Mouse (Mus musculus) lung, postnatal 0 days (tissue): ENCODE data around the gene Entpd1. TPM values are rescaled to one million over a fixed set of nuclear protein-coding genes. Genes with fewer than 3 reads are reported as not detected.

Experiments used
- ATAC-seq: fragments of 200-750 bp; cut with Nextera tagmentation; 2 replicates; pipeline ENCODE4 v1.8.0; 2017; ENCODE audit warnings: moderate library complexity
- DNase-seq: peaks from one replicate; pipeline ENCODE4 v3.0.0-alpha.2; 2016; ENCODE audit warnings: low spot score
- H3K27ac ChIP-seq: fragments of 300-500 bp; sonication (generic); 2 replicates; pipeline ENCODE4 v1.5.1; 2014; ENCODE audit warnings: antibody characterized with exemption, mild to moderate bottlenecking, low read length, mixed read lengths
- H3K27me3 ChIP-seq: fragments of 300-500 bp; sonication (generic); replicated peaks from 2 replicates; pipeline ENCODE4 v1.6.1; 2014; ENCODE audit warnings: low read length, mixed read lengths; ENCODE audit not compliant: insufficient read depth
- H3K36me3 ChIP-seq: fragments of 300-500 bp; sonication (generic); 2 replicates; pipeline ENCODE4 v1.6.1; 2014; ENCODE audit warnings: low read length, mixed read lengths; ENCODE audit not compliant: insufficient read depth
- H3K4me1 ChIP-seq: fragments of 300-500 bp; sonication (generic); 2 replicates; pipeline ENCODE4 v1.6.1; 2014; ENCODE audit warnings: antibody characterized with exemption, low read depth, low read length, mixed read lengths; ENCODE audit not compliant: insufficient read depth
- H3K4me2 ChIP-seq: fragments of 300-500 bp; sonication (generic); replicated peaks from 2 replicates; pipeline ENCODE4 v1.6.1; 2014; ENCODE audit warnings: low read depth, mild to moderate bottlenecking, low read length, moderate library complexity, mixed read lengths
- H3K4me3 ChIP-seq: fragments of 300-500 bp; sonication (generic); 2 replicates; pipeline ENCODE4 v1.5.1; 2014; ENCODE audit warnings: low read depth, low read length
- H3K9ac ChIP-seq: fragments of 300-500 bp; sonication (generic); replicated peaks from 2 replicates; pipeline ENCODE4 v1.6.1; 2014; ENCODE audit warnings: low read depth, mild to moderate bottlenecking
- H3K9me3 ChIP-seq: fragments of 300-500 bp; sonication (generic); 2 replicates; pipeline ENCODE4 v1.6.1; 2016; ENCODE audit warnings: low read length, mixed read lengths
- CTCF ChIP-seq: IDR thresholded peaks from 2 replicates; pipeline ENCODE4 v1.5.1; 2016; ENCODE audit warnings: antibody characterized with exemption, mild to moderate bottlenecking
- EP300 ChIP-seq: IDR thresholded peaks from 2 replicates; pipeline ENCODE4 v1.6.1; 2016; ENCODE audit warnings: antibody characterized with exemption, mild to moderate bottlenecking, control low read depth
- WGBS: fragments of 180-500 bp; shearing (Covaris S2); extraction: QIAGEN DNeasy Blood & Tissue Kit; methylation state at CpG from one replicate; pipeline ENCODE4 v1.1.7; 2014; 5-methylcytosine and 5-hydroxymethylcytosine counted together
- polyA plus RNA-seq: library from polyadenylated mRNA; unstranded; fragments of >200 nt; fragmentation: Nextera tagmentation; extraction: Ambion mirVana; gene quantifications from 2 replicates; pipeline ENCODE4 v1.2.1, GENCODE M21; 2015

Entpd1 gene
- polyA plus RNA-seq, 1 experiment from 2014 or later = 32.2 TPM

DNA sequence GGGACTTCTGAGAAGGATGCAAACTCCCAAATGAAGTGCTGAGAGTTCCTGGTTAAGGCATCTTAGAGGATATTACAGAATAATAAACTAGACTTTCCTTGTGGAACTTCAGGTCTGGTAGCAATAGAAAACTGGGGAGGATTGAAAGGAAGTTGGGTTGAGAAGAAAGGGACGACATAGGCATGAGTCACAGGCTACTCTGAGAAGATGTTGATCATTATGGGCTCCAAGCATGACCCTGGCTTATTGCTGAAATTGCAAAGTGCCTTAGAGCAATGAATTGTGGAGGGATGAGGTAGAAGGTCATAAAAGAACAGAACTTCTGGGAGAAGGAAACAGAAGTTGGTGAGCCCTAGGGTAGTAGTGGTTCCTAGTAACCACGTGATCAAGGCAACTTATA lies 28.6 kb downstream of the Entpd1 start:
- Histone ChIP-seq H3K4me2 (no peak overlapping the region), H3K27me3 (no peaks in the 10 kb centered on the region), H3K9me3 (no peaks in the 10 kb centered on the region), H3K36me3 (no peaks in the 10 kb centered on the region), H3K27ac (no peak overlapping the region), H3K9ac (no peak overlapping the region), H3K4me3 (no peak overlapping the region), H3K4me1 (peaks cover 2% of the 10 kb centered on the region; the same call in 1 of the 2 replicates)
- no peak for TF ChIP-seq EP300
- TF ChIP-seq CTCF = no peak
- ATAC-seq (no peak), DNase-seq (no peak)
- 72% methylated on average over 2 of the region's 2 CpGs for WGBS

DNA sequence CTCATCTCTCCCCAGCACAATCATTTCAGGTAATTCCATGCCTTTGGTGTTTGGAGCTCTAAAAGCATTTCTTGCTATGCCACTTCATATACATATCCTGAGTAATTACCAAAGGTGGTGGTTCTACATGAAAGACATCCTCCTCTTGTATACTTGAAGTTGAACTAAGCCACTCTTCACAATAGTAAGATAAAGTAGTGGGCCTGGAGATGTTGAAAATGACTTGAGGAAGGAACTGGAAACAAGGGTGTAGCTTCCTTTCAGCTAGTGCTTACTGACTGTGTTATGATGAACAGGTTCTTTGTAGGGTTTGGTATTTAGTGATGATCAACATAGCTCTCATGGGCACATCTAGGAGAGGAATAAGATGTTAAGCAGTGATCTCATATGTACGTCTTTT lies 31.7 kb downstream of the Entpd1 start:
- Histone ChIP-seq H3K4me1 (peaks cover 12% of the 10 kb centered on the region; the same call in 1 of the 2 replicates), H3K27ac (0 out of 2 replicates have a peak overlapping the region, but pooled peaks have one; percentile 20)
- ATAC-seq = peak; percentile 43

DNA sequence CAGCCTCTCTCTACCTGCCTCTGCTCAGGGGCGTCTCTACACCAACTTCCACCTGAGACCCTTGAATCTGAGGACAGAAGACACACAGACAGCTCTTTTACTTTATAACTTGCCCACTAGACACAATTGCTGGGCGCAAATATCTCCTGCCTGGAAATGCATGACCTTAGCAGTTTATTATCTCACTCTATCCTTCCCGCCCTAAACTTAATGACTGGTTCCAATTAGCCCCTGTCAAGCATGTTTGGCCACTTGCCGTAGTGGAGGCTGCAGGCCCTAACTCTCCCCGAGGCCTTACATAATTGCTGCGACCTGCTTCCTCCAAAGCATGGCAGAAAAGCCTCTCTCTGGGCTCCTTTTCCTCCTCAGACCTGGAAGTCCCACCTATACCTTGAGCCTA lies 34.2 kb downstream of the Entpd1 start:
- TF ChIP-seq CTCF (no peak), EP300 (no peak)
- Histone ChIP-seq H3K9me3 (no peaks in the 10 kb centered on the region), H3K9ac (no peak overlapping the region), H3K27ac (no peak overlapping the region), H3K4me2 (no peak overlapping the region), H3K27me3 (no peaks in the 10 kb centered on the region), H3K36me3 (no peaks in the 10 kb centered on the region), H3K4me1 (peaks cover 12% of the 10 kb centered on the region), H3K4me3 (no peak overlapping the region)
- no peak for ATAC-seq
- no peak for DNase-seq
- WGBS = 67% methylated on average over 6 of the region's 6 CpGs

More for the DNA sequence above, 31.7 kb downstream of the Entpd1 start:
- no peaks in the 10 kb centered on the region for H3K27me3 ChIP-seq
- TF ChIP-seq EP300 (peak; percentile 88), CTCF (no peak)
- peak; percentile 51 for DNase-seq
- no peak overlapping the region for H3K9ac ChIP-seq
- WGBS = 76% methylated on average over 1 of the region's 1 CpGs
- no peaks in the 10 kb centered on the region for H3K36me3 ChIP-seq
- H3K4me2 ChIP-seq = no peak overlapping the region
- H3K4me3 ChIP-seq = no peak overlapping the region
- H3K9me3 ChIP-seq = no peaks in the 10 kb centered on the region

DNA sequence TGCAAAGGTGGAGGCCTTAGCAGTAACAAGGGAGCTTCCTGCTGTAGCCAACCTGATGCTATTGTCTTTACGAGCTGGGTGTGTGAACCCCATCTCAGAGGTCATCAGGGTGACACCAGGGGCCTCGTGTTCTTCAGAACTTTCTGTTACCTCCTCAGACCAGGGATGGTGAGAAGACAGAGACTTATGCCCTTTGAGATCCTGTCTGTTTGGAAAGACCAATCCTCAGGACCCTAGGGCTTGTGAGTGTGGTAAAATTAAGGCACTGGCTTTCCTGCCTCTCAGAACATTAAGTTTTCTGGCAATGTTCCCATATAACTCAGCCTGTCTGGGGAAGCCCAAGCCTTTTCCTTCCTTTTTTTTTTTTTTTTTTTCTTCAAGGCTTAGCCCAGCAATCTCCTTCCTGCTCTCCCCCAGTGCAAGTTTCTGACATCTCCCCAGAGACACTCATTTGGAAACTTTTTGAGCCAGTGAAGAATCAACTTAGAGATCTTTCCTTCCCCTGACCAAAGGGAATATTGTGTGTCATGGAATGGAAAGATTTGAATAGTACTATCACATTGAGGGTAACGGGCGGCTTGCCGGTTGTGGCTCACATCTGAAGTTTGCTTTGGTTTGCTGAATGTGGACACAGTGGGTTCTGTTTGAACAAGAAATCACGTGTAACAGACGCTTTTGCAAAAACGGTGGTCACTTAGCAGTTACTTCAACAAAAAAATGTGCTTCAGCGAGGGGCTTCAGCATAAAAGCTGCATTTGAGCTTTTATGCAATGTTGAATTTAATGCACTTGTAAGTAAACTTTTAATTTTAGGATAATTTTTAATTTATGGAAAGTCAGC lies 35.4 kb downstream of the Entpd1 start:
- H3K9ac ChIP-seq = no peak overlapping the region; the same call in 1 of the 2 replicates
- no peaks in the 10 kb centered on the region for H3K36me3 ChIP-seq
- H3K9me3 ChIP-seq = no peaks in the 10 kb centered on the region
- no peak overlapping the region for H3K4me2 ChIP-seq
- ATAC-seq (peak; percentile 72), DNase-seq (peak; percentile 74)
- no peak overlapping the region for H3K4me3 ChIP-seq
- H3K27me3 ChIP-seq = no peaks in the 10 kb centered on the region
- H3K27ac ChIP-seq = peak overlapping the region; percentile 47; the same call in 1 of the 2 replicates
- TF ChIP-seq CTCF (no peak), EP300 (peak; percentile 85; the same call in 1 of the 2 replicates)
- peaks cover 12% of the 10 kb centered on the region for H3K4me1 ChIP-seq
- 17% methylated on average over 9 of the region's 9 CpGs for WGBS

DNA sequence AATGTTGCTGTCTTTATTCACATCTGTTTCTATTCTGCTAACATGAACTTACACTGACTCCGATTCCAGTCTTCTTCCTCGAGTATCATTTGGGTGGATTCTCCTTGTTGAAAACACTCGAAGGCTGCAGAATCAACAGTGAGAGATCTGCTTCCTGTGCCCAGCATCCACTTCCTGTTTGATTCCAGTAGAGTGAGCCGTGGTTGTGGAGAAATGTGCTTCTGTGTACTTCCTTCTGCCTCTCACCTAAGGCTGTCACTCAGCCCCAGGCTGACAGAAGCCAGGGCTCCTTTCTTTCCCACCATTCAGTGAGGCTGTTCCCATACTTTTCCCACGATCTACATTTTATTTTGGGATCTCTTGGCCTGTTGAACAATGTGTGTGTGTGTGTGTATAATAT lies 37.9 kb downstream of the Entpd1 start:
- Histone ChIP-seq H3K36me3 (no peaks in the 10 kb centered on the region), H3K4me3 (no peak overlapping the region), H3K27me3 (no peaks in the 10 kb centered on the region), H3K9me3 (no peaks in the 10 kb centered on the region), H3K27ac (no peak overlapping the region), H3K4me2 (no peak overlapping the region), H3K4me1 (peaks cover 10% of the 10 kb centered on the region), H3K9ac (no peak overlapping the region)
- peak; percentile 65 for TF ChIP-seq EP300
- no peak for TF ChIP-seq CTCF
- ATAC-seq (peak; percentile 67), DNase-seq (peak; percentile 61)
- 29% methylated on average over 5 of the region's 5 CpGs for WGBS

DNA sequence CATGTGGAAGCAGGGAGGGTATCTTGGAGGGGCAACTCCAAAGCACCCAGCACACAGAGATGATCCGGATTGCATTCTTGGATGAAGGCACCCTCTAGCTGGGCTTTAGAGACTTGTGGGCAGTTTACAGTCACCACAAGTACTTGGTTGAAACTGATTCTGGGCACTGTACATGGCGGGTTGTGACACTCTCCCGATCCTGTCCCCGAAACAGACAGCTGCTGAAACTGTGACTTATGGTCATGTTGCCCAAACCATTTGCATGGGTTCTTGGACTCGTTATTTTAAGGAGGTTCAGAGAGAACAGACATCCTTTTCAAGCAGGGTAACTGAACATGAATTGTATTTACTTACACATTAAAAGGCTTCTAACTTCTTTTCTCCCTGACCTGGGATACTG lies 44.0 kb downstream of the Entpd1 start:
- H3K27ac ChIP-seq = no peak overlapping the region
- no peak overlapping the region for H3K4me2 ChIP-seq
- H3K4me1 ChIP-seq = peaks cover 6% of the 10 kb centered on the region; the same call in 1 of the 2 replicates
- DNase-seq (no peak), ATAC-seq (no peak)
- no peaks in the 10 kb centered on the region for H3K27me3 ChIP-seq
- H3K9me3 ChIP-seq = no peaks in the 10 kb centered on the region
- no peaks in the 10 kb centered on the region for H3K36me3 ChIP-seq
- no peak overlapping the region for H3K9ac ChIP-seq
- H3K4me3 ChIP-seq = no peak overlapping the region
- TF ChIP-seq EP300 (no peak), CTCF (no peak)
- 85% methylated on average over 5 of the region's 5 CpGs for WGBS
